Mouse (Mus musculus) lung, postnatal 4 days (tissue): ENCODE results near the gene Stxbp1.

Source experiments
- DNase-seq, 2 experiments: peaks; one replicate each; pipeline ENCODE4 v3.0.0; 2021

Gene Stxbp1

GRCm38 (mm10) chr2:32787176-32787575 lies 59.9 kb downstream of the Stxbp1 start:
- no peak for DNase-seq

DNA sequence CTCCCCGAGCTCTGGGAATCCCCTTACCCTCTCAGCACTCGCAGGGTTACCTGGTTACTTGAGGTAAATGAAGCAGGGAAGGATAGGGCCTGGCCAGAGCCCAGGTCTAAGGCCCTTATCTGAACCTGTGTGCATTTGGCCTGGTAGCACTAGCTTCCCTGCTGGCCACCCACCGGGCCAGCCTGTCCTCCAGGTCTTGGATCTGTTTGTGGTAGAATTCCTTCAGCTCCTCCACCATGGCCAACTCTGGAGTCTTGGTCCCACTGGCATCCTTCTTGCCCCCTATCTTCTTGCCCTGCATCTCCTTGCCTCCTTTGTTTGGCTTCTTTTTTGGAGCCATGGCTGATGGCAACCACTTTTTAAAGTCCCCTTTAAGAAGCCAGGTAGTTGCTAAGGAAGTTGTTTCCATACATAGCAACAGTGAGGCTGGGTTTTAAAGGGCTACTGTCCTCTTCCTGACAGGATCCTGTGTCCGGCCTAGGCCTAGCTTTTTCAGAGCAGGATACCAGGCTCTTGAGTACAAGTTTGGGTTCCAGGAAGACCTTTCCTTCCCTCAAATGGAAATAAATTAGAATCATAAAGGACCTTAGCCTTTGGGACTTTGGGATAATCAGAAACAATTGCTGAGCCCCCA lies 62.9 kb downstream of the Stxbp1 start, which contains the start of gene Cfap157:
TSS of gene Cfap157 (minus strand) at position 381 of the 634 bp plus-strand sequence.
- DNase-seq = peak in 1 of 2 experiments; percentile 35

GRCm38 (mm10) chr2:32781710-32782109 lies 65.3 kb downstream of the Stxbp1 start:
- DNase-seq = no peak

- DNase-seq = no peak
Observed at GRCm38 (mm10) chr2:32779714-32780113, 67.3 kb downstream of the Stxbp1 start.

GRCm38 (mm10) chr2:32779131-32779530 lies 67.9 kb downstream of the Stxbp1 start:
- DNase-seq = peak; percentile 80 to 83

DNA sequence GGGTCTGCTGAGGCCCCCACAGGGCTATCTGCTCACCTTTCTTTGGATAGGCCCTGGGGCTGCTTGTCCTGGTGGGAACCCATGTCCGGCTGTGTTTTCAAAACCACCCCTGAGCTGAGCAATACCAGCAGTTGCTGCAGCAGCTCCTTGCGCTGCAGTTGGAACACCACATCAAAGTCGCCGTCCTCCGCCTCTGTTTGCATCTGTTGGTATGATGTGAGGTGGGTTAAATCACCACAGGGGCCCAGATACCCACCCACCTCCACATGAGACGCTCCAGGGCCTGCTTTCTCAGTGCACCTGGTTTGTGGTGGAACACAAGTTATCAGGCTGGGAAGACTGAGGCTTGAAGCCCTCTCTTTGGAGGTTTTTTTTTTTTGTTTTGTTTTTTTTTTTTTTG lies 69.0 kb downstream of the Stxbp1 start:
- DNase-seq = no peak

GRCm38 (mm10) chr2:32776192-32776591 lies 70.9 kb downstream of the Stxbp1 start:
- DNase-seq = no peak

- peak; percentile 98 to 99 for DNase-seq
Observed at GRCm38 (mm10) chr2:32775359-32776074, 71.5 kb downstream of the Stxbp1 start, which contains the start of the genes Ttc16 and Ptrh1. Gene Ttc16, minus strand, starts transcription at chr2:32775633. Gene Ptrh1, plus strand, starts transcription at chr2:32775786.

GRCm38 (mm10) chr2:32772626-32773279 lies 74.3 kb downstream of the Stxbp1 start:
- no peak for DNase-seq

DNA sequence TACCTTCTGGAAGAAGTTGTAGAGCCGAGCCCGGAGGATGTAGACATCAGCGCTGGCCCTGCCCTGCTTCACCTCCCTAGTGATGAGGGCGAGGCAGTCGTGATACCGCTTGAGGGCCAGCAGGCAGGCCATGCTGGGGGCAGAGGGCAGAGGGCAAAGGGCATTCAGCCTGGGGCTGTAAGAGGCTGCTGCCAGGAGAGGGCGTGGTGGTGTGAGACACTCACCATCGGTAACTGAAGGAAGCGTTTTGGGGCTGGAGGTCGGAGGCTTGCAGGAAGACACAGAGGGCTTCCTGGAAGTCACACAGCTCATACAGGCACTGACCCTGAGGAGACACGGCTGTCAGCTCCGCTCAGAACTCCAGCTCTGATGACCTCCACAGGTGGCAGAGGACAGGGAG lies 75.2 kb downstream of the Stxbp1 start:
- no peak for DNase-seq

GRCm38 (mm10) chr2:32769327-32770085 lies 77.5 kb downstream of the Stxbp1 start:
- DNase-seq = no peak

DNA sequence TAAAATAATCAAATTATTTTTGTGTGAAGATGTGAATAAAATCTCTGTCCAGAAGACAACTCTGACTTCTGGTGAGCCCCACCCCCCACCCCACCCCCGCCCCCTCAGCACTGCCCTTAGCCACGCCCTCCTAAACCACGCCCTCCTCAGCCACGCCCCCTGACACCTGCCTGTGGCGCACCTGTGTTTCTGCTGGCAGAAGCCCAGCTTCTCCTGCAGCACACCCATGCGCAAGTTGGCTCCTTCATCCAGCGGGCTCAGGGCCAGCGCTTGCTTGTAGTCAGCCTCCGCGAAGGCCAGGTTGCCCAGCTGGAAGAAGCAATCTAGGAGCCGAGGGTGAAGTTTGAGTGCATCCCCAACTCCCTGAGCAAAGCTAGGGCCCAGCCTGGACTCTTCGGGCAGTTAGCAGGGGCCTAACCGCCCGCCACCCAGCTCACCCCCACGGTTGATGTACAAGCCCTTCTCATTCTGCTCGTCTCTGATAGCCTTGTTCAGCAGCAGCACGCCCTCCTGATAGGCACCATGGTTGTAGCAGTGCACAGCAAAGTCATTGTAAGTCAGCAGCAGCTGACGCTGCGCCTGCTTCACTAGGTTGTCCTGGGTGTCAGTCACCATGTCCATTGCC lies 78.3 kb downstream of the Stxbp1 start:
- DNase-seq = peak; percentile 73 to 78

DNA sequence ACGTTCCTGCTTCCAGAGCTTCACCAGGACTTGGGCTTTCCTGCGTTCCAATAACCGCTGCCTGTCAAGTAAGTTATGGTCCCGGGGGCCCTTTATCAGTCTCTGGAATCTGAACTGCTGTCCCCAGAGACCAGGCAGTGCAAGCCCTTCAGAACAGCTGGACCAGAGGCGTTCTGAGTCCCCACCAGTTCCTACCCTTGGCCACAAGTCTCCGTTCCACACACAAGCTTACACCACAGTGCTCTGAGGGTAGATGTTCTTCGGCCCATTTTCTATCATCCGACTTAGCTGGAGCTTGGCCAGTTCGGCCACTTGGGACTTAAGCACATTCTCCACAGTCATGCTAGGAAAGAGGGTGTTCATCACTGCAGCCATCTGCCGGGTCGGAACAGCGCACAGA lies 79.8 kb downstream of the Stxbp1 start:
- DNase-seq = no peak

DNA sequence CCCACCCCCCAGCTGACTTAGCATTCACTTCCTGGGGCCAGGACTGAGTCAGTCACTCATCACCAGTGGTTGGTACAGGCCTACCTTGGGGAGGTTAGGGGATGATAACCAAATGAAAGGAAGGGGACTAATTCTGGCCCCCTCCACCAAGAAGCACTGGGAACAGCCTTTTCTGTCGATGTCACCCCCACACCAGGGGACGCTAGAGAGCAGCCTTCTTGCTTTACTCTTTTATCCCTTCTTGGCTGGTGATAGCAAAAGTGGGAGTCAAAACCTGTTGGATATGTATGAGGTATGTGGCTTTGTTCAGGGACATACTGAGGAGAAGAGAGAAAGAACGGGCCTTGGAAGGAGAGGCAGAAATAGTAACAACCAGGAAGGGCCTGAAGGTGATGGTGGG lies 83.7 kb downstream of the Stxbp1 start:
- no peak for DNase-seq

DNA sequence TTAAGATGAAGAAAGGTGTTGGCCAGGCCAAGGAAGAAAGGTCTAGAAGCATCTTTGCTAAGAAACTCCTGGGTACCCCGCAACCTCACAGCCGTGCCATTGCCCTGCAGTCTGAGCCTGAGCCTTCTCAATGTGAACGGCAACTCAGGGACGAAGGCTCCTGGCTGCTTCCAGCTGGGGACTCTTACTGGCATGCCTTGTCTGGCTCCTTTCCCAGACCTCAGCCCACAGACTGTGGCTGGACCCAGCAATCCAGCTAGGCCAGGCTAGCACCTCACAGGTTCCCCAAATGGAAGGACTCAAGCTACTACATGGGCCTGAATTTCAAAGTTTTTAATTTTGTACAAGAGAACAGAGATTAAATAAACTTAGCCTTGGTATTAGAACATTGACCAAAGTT lies 85.2 kb downstream of the Stxbp1 start:
- no peak for DNase-seq

DNA sequence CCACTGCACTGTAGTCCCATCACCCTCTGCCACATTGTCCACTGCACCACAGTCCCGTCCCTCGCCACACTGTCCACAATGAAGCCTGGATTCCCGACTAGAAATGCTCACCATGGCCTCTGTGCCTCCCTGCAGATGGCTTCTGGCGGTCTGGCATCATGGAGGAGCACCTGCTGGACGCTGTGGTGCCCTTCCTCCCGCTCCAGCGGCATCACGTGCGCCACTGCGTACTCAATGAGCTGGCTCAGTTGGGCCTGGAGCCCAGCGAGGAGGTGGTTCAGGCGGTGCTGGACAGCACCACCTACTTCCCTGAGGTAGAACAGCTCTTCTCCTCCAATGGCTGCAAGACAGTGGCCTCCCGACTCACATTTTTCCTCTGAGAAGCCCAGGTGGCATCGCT lies 85.7 kb downstream of the Stxbp1 start:
- no peak for DNase-seq

DNA sequence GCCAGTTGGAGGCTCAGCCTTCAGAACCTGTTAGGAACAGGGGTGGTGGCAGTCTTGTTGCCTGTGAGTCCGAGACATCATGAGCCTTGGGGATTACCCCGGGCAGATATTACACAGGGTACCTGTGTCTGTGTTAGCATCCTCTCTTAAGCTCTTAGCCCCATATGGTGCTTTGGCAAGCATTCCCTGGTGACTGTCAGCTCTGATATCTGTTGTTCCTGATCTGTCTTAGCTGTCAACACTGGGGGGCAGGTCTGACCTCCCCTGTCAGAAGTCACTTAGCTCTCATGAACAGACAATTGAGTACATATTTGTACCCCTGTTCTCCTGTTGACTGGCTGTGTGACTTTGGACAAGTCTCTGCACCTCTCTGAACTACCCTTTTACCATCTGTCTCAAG lies 88.0 kb downstream of the Stxbp1 start:
- no peak for DNase-seq

GRCm38 (mm10) chr2:32758503-32758902 lies 88.5 kb downstream of the Stxbp1 start:
- no peak for DNase-seq

GRCm38 (mm10) chr2:32757056-32757845 lies 89.8 kb downstream of the Stxbp1 start, which contains the start of gene Tor2a:
Gene Tor2a, plus strand, starts transcription at chr2:32757234.
- DNase-seq = peak; percentile 98

GRCm38 (mm10) chr2:32756674-32757055 lies 90.4 kb downstream of the Stxbp1 start:
- DNase-seq = no peak

- no peak for DNase-seq
Observed at GRCm38 (mm10) chr2:32752181-32752580, 94.9 kb downstream of the Stxbp1 start.

- no peak for DNase-seq
Observed at GRCm38 (mm10) chr2:32751665-32752033, 95.4 kb downstream of the Stxbp1 start.
